Comparison of ENCODE assay signal across 15 mouse cellular contexts in genomic region chr17:34325436-34325835, GRCm38 (mm10). TPM values are rescaled to one million over a fixed set of nuclear protein-coding genes. Genes with fewer than 3 reads are reported as not detected.
DNase-seq lines count a peak whose midpoint lies in the region; ATAC-seq lines count a peak whose summit lies in the region.
"Had no signal": no experiment of that assay in that cellular context is flagged by ENCODE, and none has a peak within 500 bp of the region (broad histone marks: within the 10 kb centered on the region; RNA-seq: fewer than 3 reads in every experiment).

Gene H2-Eb2 (plus strand): TSS chr17:34325665.

- ATAC-seq in common myeloid progenitor, adult 5-6 weeks (replicated peaks; ENCODE audit: low read depth, poor library complexity, severe bottlenecking): peak; percentile 52; the same call in 1 of the 2 replicates
- ATAC-seq: forebrain, embryonic 14.5 days; inflammation-experienced regulatory T-cells, adult 6 months had no signal

- peak; percentile 7 for DNase-seq in embryo, embryonic 10 days (ENCODE audit: low spot score)
- no peak for DNase-seq in embryo, embryonic 9.5 days (ENCODE audit: extremely low spot score)
- DNase-seq in A20 (ENCODE audit: low read depth, low spot score): peak; percentile 91
- peak; percentile 67 to 73 for DNase-seq in spleen, adult 18-20 months
- DNase-seq in gastrocnemius, postnatal 25 days: no peak
- DNase-seq in yolk sac, embryonic 10.5 days (ENCODE audit: low spot score): no peak
- DNase-seq in ovary, postnatal 10 days (ENCODE audit: low spot score): no peak
- DNase-seq: adrenal gland, postnatal 36 days; cerebellum, adult 8-10 months; gastrocnemius, postnatal 14 days; kidney, postnatal 14 days had no signal

RNA-seq across cellular contexts. Expression of gene H2-Eb2, which starts in this region (rescaled TPM):
- not detected in 2 replicates for total RNA-seq in common myeloid progenitor, adult 5-6 weeks (2017)
- not detected for total RNA-seq in gastrocnemius, postnatal 25 days (2021)
- total RNA-seq: adrenal gland, postnatal 36 days; gastrocnemius, postnatal 14 days; left cerebral cortex, adult 18-20 months had no signal

Comparison
In these comparisons a context has a peak if more than half of its experiments do, and no peak if none do; other contexts are left out.
1. DNase-seq: peak in embryo, embryonic 10 days (single experiment), A20 (single experiment) and spleen, adult 18-20 months (2 of 2); none in embryo, embryonic 9.5 days (single experiment), gastrocnemius, postnatal 25 days (single experiment), yolk sac, embryonic 10.5 days (single experiment) and ovary, postnatal 10 days (single experiment).
2. Peak in ATAC-seq in common myeloid progenitor, adult 5-6 weeks; RNA of the gene not detected or under 1 TPM.